Mouse (Mus musculus) CD4-positive, CD25-positive, alpha-beta regulatory T cell, adult 2 months (primary cell): ENCODE measurements at regions not wholly inside any gene's neighbourhood (a gene's known extent, or its start where the extent isn't known, plus 50 kb on each side); places are given as distances from the start of the nearest gene placed in this dataset.
A peak's percentile ranks its signal among the peaks of the same experiment; 100 is the strongest.

ENCODE experiments used
- DNase-seq: peaks from one replicate; pipeline ENCODE4 v3.0.0-alpha.2; 2012; ENCODE audit warnings: low read depth, low spot score

GRCm38 (mm10) chr2:74930702-74931101 is 105.1 kb downstream of the Mtx2 start:
- DNase-seq = no peak

- DNase-seq = no peak
Observed at GRCm38 (mm10) chr2:74933190-74933589, 107.6 kb downstream of the Mtx2 start.

- no peak for DNase-seq
Observed at GRCm38 (mm10) chr2:74933771-74934170, 108.2 kb downstream of the Mtx2 start.

- no peak for DNase-seq
Observed at GRCm38 (mm10) chr2:74938711-74939110, 113.1 kb downstream of the Mtx2 start.

DNA sequence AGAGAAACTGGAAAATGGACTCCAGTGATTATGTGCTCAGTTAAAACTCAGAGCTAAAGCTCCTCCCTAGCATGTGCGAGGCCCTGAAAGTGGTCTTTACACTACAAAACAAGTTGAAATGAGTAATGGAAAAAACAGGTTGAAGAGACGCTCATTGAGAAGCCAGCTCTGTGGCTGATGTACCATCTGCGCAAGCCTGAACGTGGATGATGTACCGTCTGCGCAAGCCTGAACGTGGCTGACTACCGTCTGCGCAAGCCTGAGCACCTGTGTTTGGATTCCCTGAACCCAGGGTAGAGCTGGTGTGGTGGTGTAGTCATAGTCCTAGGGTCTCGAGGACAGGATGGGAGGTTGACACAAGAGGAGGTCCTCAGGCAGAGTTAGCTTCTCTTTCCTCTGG is 116.4 kb downstream of the Mtx2 start:
- no peak for DNase-seq

DNA sequence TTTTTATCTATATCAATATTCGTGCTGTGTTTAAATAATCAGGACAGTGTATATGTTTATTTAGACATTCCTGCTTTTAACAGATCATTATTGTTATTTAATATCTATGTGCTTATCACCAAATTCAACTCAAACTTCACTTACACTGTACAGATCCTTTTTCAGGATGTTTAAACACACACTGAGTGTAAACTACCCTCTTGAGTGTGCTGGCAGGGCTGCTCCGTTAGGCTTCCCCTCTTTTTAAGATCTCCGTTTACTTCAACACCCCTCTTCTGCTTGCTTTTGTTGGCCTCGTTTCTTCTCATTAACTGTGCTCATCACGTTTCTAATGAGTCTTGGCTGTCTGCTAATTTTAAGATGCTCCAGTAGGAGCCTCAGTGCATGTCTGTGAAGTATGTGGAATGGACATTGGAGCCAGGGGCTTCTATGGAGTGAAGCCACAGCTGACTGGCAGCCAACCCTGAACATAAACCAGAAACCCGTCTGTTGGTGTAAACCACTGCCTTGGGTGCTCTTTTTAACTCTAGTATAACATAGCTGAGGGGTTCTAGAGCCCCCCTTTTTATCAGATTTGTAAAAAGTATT is 117.1 kb downstream of the Mtx2 start:
- DNase-seq = no peak

- no peak for DNase-seq
Observed at GRCm38 (mm10) chr2:74945185-74945749, 119.7 kb downstream of the Mtx2 start.

DNA sequence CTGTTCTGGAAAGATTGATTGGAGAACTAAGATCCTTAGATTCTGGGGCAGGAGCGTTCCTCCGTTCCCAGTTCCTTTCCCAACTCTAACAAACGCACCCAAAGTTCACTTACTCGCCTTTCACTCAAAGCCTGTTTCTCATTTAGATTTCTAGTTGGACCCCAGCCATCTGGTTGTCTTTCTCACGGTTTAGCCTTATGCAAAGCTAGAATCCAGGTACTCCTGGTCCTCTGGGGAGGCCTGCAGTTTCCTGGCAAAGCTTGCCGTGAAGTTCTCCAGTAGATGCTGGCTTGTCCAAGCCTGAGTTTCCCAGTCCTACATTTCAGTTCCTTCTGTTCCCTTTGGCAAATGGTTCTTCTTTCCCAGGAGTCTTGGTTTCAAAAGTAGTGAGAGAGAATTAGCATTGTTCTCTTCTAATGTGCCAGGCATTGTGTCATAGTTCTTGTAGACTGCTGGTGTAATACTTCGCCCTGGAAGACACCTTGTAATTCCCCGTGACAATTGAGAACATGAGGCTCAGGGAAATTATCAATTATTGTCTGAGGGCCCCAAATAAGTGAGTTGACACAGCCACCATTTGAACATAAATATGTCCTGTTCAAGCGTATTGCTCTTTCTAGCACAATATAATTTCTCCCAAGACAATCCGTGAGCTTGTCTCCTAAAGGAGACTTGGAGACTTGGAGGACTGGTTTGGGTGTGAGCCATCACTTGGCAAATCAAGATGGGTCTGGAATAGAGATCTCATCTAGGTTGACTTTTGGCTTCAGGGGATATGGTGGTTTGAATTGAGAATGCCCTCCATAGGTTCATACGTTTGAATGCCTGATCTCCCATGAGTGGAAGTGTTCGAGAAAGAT is 126.0 kb downstream of the Mtx2 start:
- DNase-seq = no peak

DNA sequence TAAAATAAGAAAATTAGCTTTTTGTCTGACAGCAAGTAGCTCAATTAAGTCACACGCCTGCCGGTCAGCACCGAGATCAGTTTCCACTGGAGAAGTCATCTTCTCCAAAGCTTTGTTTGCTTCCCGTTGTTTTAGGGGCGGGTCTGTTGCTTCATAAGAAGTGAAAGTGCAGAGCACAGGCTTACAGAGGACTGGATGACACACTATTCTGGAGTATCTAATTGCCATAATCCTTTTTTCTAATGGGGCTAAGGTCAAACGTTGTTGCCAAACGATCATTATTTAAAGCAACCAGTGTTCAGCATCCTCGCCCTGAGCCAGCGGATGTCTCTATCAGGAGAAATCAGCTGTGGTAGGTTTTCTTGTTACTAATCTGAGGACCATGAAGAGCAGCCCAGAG is 128.5 kb downstream of the Mtx2 start:
- no peak for DNase-seq

GRCm38 (mm10) chr2:74955281-74956128 is 129.9 kb downstream of the Mtx2 start:
- DNase-seq = no peak

DNA sequence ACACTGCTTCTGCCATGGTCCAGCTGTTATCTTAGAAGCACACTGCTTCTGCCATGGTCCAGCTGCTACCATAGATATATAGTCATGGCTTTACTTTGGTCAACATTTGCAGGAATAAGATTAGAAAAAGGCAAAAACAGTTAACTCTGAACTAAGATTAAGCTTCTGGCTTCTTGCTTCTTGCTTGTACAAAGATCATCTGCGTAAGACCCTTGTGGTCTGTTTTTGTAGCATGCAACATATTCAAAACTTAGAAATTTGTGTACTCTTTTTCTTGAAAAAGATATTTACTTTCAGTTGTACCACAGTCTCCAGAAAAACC is 130.5 kb downstream of the Mtx2 start:
- DNase-seq = no peak

- no peak for DNase-seq
Observed at GRCm38 (mm10) chr2:74956556-74956955, 131.0 kb downstream of the Mtx2 start.

DNA sequence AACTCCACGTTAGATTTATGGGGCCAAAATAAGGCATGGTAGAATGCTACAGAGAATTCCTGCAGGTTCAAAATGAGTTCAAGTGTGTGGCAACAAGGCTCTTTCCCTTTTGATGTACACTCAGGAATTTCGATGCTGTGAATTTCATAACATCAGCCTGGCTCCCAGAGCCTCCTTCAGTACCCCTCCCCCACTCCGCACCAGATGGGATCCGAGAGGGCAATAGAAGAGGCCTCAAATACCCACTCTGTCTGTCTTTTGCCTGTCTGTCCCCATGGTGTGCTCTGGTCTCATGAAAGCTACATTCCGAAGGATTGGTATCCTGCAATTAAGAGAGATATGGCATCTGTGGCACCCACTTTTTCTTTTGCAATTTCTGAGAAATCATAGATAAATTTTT is 134.3 kb downstream of the Mtx2 start:
- no peak for DNase-seq

DNA sequence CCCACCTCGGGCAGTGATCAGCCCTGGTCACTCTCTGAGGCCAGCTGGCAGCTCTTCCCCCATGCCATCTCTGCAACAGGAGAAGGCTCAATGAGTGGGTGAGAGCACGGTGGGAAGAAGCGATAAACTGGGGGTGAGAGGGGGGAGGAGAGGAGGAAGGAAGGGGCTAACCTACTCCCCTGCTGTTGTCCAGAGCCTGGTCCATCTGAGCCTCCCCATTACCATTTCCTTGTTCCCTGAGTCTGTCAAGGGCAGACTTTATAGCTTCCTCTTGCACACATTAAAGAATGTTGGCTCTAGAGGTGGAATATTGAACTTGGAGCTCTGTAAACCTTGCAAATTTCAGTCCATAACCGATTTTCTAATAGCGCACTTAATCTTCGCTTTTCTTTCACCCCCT is 136.8 kb downstream of the Mtx2 start:
- no peak for DNase-seq

DNA sequence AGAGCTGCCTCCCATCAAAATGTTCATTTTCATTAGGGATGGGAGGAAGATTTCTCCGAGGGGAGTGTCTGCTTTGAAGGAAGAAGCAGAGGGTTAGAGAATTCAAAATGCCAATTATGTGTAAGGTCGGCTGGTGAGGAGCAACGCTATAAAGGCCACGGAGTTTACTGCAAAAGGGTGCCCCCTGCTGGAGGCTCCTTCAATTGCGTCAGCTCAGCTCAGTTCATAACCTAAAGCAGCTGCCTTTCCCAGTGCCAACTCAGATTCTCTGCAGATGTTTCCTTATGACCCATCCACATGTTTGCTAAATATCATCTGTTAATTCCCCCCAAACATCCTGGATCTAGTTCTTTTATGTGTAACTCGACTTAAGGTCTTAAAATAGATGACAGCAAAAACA is 138.8 kb downstream of the Mtx2 start:
- peak; percentile 77 for DNase-seq

GRCm38 (mm10) chr2:74964980-74965379 is 139.4 kb downstream of the Mtx2 start:
- no peak for DNase-seq

DNA sequence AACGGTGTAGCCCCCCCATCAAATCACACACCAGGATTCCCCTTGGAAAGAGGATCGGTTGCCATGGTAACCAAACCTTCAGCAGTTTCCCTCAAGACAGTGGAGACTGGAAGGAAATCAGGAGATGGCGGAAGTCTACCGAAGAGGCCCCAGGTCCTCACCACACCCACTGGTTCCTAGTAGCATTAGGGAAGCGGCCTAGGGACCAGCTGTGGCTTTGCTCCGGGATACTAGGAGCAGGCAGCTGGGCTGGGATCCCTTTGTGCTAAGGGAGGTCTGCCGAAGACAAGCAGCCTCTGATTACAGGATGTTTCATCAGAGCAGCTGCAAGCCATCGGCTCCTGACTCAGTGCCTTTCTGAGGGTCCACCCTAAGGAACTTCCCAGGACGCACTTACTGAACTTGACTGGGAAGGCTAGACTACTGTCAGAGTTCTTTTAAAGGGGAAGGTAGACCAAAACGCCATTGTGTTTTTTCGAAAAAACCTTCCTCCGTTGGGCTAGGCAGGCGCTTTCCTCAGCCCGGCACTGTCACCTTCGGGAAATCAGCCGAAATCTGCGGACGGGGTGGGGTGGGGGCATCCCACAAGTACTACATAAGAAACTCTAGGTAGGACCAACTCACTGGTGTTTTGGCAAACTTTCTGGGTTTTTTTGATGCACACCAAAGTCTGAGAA is 139.9 kb downstream of the Mtx2 start:
- DNase-seq = no peak

DNA sequence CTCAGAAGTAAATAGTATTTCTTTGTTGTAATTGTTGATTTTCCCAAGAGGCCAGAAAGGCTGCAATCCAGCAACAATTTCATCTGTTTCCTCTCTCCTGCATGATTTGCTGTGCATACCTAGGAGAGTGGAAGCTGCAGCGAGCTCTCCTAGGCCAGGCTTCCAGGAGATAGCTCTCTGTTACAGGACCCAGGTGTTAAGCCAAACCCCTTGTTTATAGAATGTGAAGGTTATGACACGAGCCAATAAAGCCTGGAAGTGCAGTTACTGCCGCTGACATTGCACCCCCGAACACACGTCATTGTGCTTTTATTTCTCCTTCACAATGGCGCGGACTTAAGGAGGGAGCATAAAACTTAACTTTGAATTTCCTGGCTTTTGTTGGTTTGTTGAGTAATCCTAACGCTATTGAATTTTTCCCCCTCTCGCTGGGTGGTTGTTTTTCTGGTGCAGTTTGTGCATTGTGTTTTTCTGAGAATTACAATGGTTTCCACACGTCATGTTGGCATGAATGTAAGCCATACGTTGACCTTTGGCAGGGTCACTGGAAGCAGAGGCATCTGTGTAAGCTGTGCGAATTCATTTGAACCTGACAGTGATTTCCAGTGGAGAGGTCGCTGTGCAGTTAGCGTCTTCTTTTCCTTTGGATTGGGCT is 145.1 kb downstream of the Mtx2 start:
- no peak for DNase-seq

DNA sequence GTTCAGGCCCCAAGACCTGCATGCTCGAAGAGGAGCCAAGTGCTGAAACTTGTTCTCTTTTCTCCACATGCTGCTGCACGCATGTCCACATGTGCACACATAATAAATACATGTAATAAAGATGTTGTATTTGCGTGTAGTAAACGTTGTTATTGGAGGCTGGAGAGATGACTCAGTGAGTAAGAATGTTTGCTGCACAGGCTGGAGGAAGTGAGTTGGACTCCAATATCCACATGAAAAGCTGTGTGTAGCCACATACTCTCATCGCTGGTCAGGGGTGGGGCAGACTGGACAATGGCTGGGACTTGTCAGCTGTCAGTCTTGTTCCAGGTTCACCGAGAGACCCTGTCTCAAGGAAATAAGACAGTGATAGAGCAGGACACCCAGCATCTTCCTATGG is 147.8 kb downstream of the Mtx2 start:
- DNase-seq = no peak

DNA sequence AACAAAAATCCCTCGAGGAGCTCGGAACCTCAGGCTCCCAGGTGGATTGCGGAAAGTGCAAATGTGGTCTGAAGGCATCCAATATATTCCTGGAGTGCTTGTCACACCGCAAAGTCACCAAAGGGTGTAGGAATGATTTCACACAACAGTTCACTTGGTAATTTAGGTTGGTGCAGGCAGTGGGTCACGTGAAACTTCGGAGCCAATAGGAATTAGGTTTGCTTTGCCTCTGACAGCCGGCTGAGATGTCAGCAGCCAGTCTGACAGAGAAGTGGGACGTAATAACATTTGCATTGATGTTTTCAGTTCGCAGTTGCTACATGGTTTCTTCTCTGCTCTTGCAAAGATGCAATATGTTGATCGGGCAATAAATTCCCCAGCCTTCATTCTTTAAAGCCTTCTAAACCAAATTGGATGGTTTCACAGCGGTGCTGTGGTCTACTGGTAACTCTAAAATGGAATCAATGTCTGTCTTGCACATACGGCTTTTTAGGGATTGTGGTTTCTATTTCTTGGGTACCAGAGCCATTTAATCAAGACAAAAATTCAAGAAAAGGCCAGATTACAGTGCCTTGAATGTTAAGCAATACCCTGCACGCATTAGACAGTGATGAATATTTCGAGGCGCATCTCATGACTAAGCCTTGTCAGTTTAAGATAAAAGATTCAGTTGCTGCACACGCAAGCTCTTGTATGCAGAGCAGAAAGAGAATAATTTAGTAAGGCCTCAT is 149.2 kb downstream of the Mtx2 start:
- DNase-seq = no peak

DNA sequence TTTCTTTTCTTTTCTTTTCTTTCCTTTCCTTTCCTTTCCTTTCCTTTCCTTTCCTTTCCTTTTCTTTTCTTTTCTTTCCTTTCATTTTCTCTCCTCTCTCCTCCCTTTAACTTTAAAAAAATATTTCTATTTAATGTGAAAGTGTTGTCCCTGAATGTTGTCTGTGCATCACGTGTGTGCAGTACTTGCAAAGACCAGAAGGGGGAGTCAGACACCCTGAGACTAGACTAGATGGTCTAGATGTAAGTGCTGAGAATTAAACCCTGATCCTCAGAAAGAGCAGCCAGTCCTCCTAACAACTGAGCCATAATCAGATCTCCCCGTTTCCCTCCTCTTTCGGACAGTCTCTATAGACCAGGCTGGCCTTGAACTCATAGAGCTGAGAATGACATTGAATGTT is 151.7 kb downstream of the Mtx2 start:
- DNase-seq = no peak
